8 mouse cellular contexts compared by ENCODE assay signal in genomic region chr11:76577588-76578257, GRCm38 (mm10). TPM values are rescaled to one million over a fixed set of nuclear protein-coding genes. Genes with fewer than 3 reads are reported as not detected.
DNase-seq lines count a peak whose midpoint lies in the region; ATAC-seq and TF ChIP-seq lines count a peak whose summit lies in the region.

No protein-coding gene starts in this region.

- ATAC-seq in cerebellum, adult (ENCODE audit: insufficient number of reproducible peaks, low FRiP score, low TSS enrichment), result peak; percentile 66
- ATAC-seq in forebrain, embryonic 15.5 days (replicated peaks), result peak; percentile 80; the same call in 1 of the 2 replicates
- no peak for ATAC-seq in hindbrain, embryonic 11.5 days (ENCODE audit: low FRiP score)

- DNase-seq in MEL (ENCODE audit: low read depth, low spot score), result peak; percentile 85
- DNase-seq in hindbrain, embryonic 11.5 days (ENCODE audit: low spot score), result peak; percentile 96
- DNase-seq in layer of hippocampus, adult 9-11 months, result peak; percentile 84
- DNase-seq in lung, postnatal 25 days (ENCODE audit: low spot score), result peak; percentile 83
- peak; percentile 65 for DNase-seq in retina, adult 2 months (ENCODE audit: low read depth, low spot score)
- DNase-seq in thymus, postnatal 36 days, result peak; percentile 72 to 77

- TF ChIP-seq EP300 in MEL (IDR thresholded peaks at IDR 0.05; ENCODE audit: low read depth in 1 of 2, low read length in 2 of 2), result no peak

- H3K9ac ChIP-seq in MEL (ENCODE audit: control insufficient read depth, low read depth, low read length, poor library complexity, severe bottlenecking), result no peak overlapping the region
- no peak overlapping the region for H3K9ac ChIP-seq in forebrain, embryonic 15.5 days (replicated peaks)
- no peak overlapping the region for H3K9ac ChIP-seq in hindbrain, embryonic 11.5 days (ENCODE audit: low read depth, low read length)

- no peaks in the 10 kb centered on the region for H3K79me2 ChIP-seq in MEL (ENCODE audit: control insufficient read depth, insufficient read depth, low read length, poor library complexity)

- peaks cover 15 to 17% of the 10 kb centered on the region in 2 experiments for H3K27me3 ChIP-seq in MEL (ENCODE audit: control insufficient read depth in 1 of 2, insufficient read depth in 2 of 2, low read length in 2 of 2)
- no peaks in the 10 kb centered on the region for H3K27me3 ChIP-seq in forebrain, embryonic 15.5 days
- H3K27me3 ChIP-seq in hindbrain, embryonic 11.5 days (ENCODE audit: control insufficient read depth, insufficient read depth, low read length), result no peaks in the 10 kb centered on the region

- TF ChIP-seq POLR2A in MEL (IDR thresholded peaks at IDR 0.05; ENCODE audit: control insufficient read depth in 1 of 2, insufficient read depth in 1 of 2, low read depth in 1 of 2, low read length in 2 of 2, poor library complexity in 1 of 2), result no peak

- 35% methylated on average over 12 of the region's 12 CpGs for WGBS in forebrain, embryonic 15.5 days
- WGBS in hindbrain, embryonic 11.5 days, result 33% methylated on average over 12 of the region's 12 CpGs

- H3K4me3 ChIP-seq in MEL (ENCODE audit: control insufficient read depth in 1 of 2, insufficient read depth in 1 of 2, low read depth in 2 of 2, low read length in 2 of 2), result no peak overlapping the region
- no peak overlapping the region for H3K4me3 ChIP-seq in forebrain, embryonic 15.5 days
- no peak overlapping the region for H3K4me3 ChIP-seq in hindbrain, embryonic 11.5 days (ENCODE audit: low read depth, low read length)

- H3K27ac ChIP-seq in MEL (ENCODE audit: control insufficient read depth, low read depth, low read length), result no peak overlapping the region
- no peak overlapping the region for H3K27ac ChIP-seq in forebrain, embryonic 15.5 days (replicated peaks)
- no peak overlapping the region for H3K27ac ChIP-seq in hindbrain, embryonic 11.5 days (ENCODE audit: low read depth, low read length)

- no peaks in the 10 kb centered on the region for H3K9me3 ChIP-seq in MEL (replicated peaks; ENCODE audit: insufficient read depth, low read length)
- H3K9me3 ChIP-seq in forebrain, embryonic 15.5 days, result no peaks in the 10 kb centered on the region
- H3K9me3 ChIP-seq in hindbrain, embryonic 11.5 days (ENCODE audit: control insufficient read depth, low read length), result no peaks in the 10 kb centered on the region

- TF ChIP-seq CTCF in MEL (IDR thresholded peaks at IDR 0.05 in 2 of 3, conservative IDR thresholded peaks at IDR 0.05 in 1 of 3; ENCODE audit: control insufficient read depth in 1 of 3, insufficient read depth in 1 of 3, low read depth in 2 of 3, low read length in 3 of 3, poor library complexity in 1 of 3, severe bottlenecking in 1 of 3), result peak; percentile 80 to 87 (median 86)

- no peaks in the 10 kb centered on the region for H3K36me3 ChIP-seq in MEL (ENCODE audit: control insufficient read depth in 1 of 2, insufficient read depth in 2 of 2, low read length in 2 of 2)
- H3K36me3 ChIP-seq in forebrain, embryonic 15.5 days, result no peaks in the 10 kb centered on the region
- no peaks in the 10 kb centered on the region for H3K36me3 ChIP-seq in hindbrain, embryonic 11.5 days (ENCODE audit: control insufficient read depth, insufficient read depth, low read length)

- H3K4me1 ChIP-seq in MEL (ENCODE audit: control insufficient read depth in 1 of 2, insufficient read depth in 2 of 2, low read length in 2 of 2), result no peaks in the 10 kb centered on the region
- no peaks in the 10 kb centered on the region for H3K4me1 ChIP-seq in forebrain, embryonic 15.5 days
- H3K4me1 ChIP-seq in hindbrain, embryonic 11.5 days (replicated peaks; ENCODE audit: control insufficient read depth, insufficient read depth, low read length), result no peaks in the 10 kb centered on the region

- H3K4me2 ChIP-seq in forebrain, embryonic 15.5 days (replicated peaks), result no peak overlapping the region
- H3K4me2 ChIP-seq in hindbrain, embryonic 11.5 days (replicated peaks; ENCODE audit: low read depth, low read length), result no peak overlapping the region

- TF ChIP-seq RAD21 in MEL (IDR thresholded peaks at IDR 0.05; ENCODE audit: low read depth, low read length), result peak; percentile 59

TF ChIP-seq in MEL, 35 proteins besides CTCF, POLR2A, EP300 and RAD21:
- TF ChIP-seq ZC3H11A (IDR thresholded peaks at IDR 0.05; ENCODE audit: low read depth, low read length) (peak; percentile 48), RCOR1 (IDR thresholded peaks at IDR 0.05; ENCODE audit: low read depth, low read length) (no peak), CHD2 (IDR thresholded peaks at IDR 0.05; ENCODE audit: low read length) (no peak), POLR2AphosphoS5 (IDR thresholded peaks at IDR 0.05; ENCODE audit: borderline replicate concordance, low read depth, low read length) (no peak), SMC3 (IDR thresholded peaks at IDR 0.05; ENCODE audit: low read depth, low read length) (peak; percentile 85), MYC (IDR thresholded peaks at IDR 0.05; ENCODE audit: low read depth, low read length) (0 out of 2 replicates have a peak, but pooled peaks have one; percentile 33), TBP (IDR thresholded peaks at IDR 0.05; ENCODE audit: low read depth, low read length) (no peak), USF2 (IDR thresholded peaks at IDR 0.05; ENCODE audit: borderline replicate concordance in 1 of 2, insufficient read depth in 1 of 2, low read depth in 1 of 2, low read length in 2 of 2) (no peak), KAT2A (conservative IDR thresholded peaks at IDR 0.05; ENCODE audit: low read depth, low read length) (no peak)

RNA-seq across cellular contexts. Expression of gene Abr, which starts 44.4 kb away (rescaled TPM):
- total RNA-seq in MEL (2012; rRNA removed), result 3.3 and 3.8 TPM in 2 replicates
- 1 to 10 TPM in 1 of 2 experiments, not detected in 1; 8.8 TPM for polyA plus RNA-seq in MEL (2012; ENCODE audit: insufficient read depth in 1 of 2, insufficient read length in 2 of 2, low read depth in 1 of 2, low replicate concordance in 2 of 2, missing spikeins in 1 of 2)
- polyA plus RNA-seq in forebrain, embryonic 15.5 days (2015; fragmentation: Nextera tagmentation; extraction: Ambion mirVana), result 111 and 112 TPM in 2 replicates
- polyA plus RNA-seq in hindbrain, embryonic 11.5 days (2014; fragmentation: Nextera tagmentation; extraction: Ambion mirVana), result 35.8 and 41.7 TPM in 2 replicates
